Mouse (Mus musculus) cerebellum, adult 18-20 months (tissue): ENCODE results near the gene Col24a1.
"Not testable (repeated sequence)": the region's sequence is repeated elsewhere in the genome, so short reads cannot be mapped to it uniquely, and the experiment has no call there.

ENCODE experiments used
- DNase-seq, 2 experiments: peaks; one replicate each; pipeline ENCODE4 v3.0.0; 2021

Col24a1 gene

GRCm38 (mm10) chr3:145356865-145357487 is 64.7 kb downstream of the Col24a1 start:
- no peak for DNase-seq

- DNase-seq = no peak
Measured at GRCm38 (mm10) chr3:145365227-145365626, 73.0 kb downstream of the Col24a1 start.

GRCm38 (mm10) chr3:145367176-145367717 is 75.0 kb downstream of the Col24a1 start:
- no peak for DNase-seq

GRCm38 (mm10) chr3:145376298-145376697 is 84.0 kb downstream of the Col24a1 start:
- no peak for DNase-seq

- no peak for DNase-seq
Measured at GRCm38 (mm10) chr3:145383095-145383494, 90.8 kb downstream of the Col24a1 start.

- DNase-seq = no peak
Measured at GRCm38 (mm10) chr3:145386434-145386833, 94.2 kb downstream of the Col24a1 start.

GRCm38 (mm10) chr3:145390681-145391080 is 98.4 kb downstream of the Col24a1 start:
- no peak for DNase-seq

- DNase-seq = no peak
Measured at GRCm38 (mm10) chr3:145391986-145392659, 99.9 kb downstream of the Col24a1 start.

GRCm38 (mm10) chr3:145399173-145399572 is 106.9 kb downstream of the Col24a1 start:
- no peak for DNase-seq

GRCm38 (mm10) chr3:145402257-145402656 is 110.0 kb downstream of the Col24a1 start:
- DNase-seq = no peak

GRCm38 (mm10) chr3:145402994-145403393 is 110.7 kb downstream of the Col24a1 start:
- DNase-seq = no peak

- peak in 1 of 2 experiments; percentile 3 for DNase-seq
Measured at GRCm38 (mm10) chr3:145408045-145408444, 115.8 kb downstream of the Col24a1 start.

- no peak for DNase-seq
Measured at GRCm38 (mm10) chr3:145412137-145412536, 119.9 kb downstream of the Col24a1 start.

- no peak for DNase-seq
Measured at GRCm38 (mm10) chr3:145414362-145414761, 122.1 kb downstream of the Col24a1 start.

- DNase-seq = no peak
Measured at GRCm38 (mm10) chr3:145417809-145418208, 125.5 kb downstream of the Col24a1 start.

GRCm38 (mm10) chr3:145420421-145420820 is 128.1 kb downstream of the Col24a1 start:
- DNase-seq = no peak

GRCm38 (mm10) chr3:145422044-145422443 is 129.8 kb downstream of the Col24a1 start:
- DNase-seq = no peak

GRCm38 (mm10) chr3:145438352-145438751 is 146.1 kb downstream of the Col24a1 start:
- DNase-seq = no peak

GRCm38 (mm10) chr3:145439086-145439485 is 146.8 kb downstream of the Col24a1 start:
- no peak for DNase-seq

GRCm38 (mm10) chr3:145440993-145441392 is 148.7 kb downstream of the Col24a1 start:
- no peak for DNase-seq

- peak; percentile 3 to 6 for DNase-seq
Measured at GRCm38 (mm10) chr3:145442268-145442667, 150.0 kb downstream of the Col24a1 start.

GRCm38 (mm10) chr3:145443167-145443566 is 150.9 kb downstream of the Col24a1 start:
- DNase-seq = not testable (repeated sequence)

- DNase-seq = no peak
Measured at GRCm38 (mm10) chr3:145457039-145457438, 164.8 kb downstream of the Col24a1 start.

- DNase-seq = no peak
Measured at GRCm38 (mm10) chr3:145462351-145462750, 170.1 kb downstream of the Col24a1 start.
